Comparison of ENCODE assay signal across 23 mouse cellular contexts in genomic region chr16:17717791-17718190, GRCm38 (mm10). TPM values are rescaled to one million over a fixed set of nuclear protein-coding genes. Genes with fewer than 3 reads are reported as not detected.
DNase-seq lines count a peak whose midpoint lies in the region; ATAC-seq and TF ChIP-seq lines count a peak whose summit lies in the region.
"Had no signal": no experiment of that assay in that cellular context is flagged by ENCODE, and none has a peak within 500 bp of the region (broad histone marks: within the 10 kb centered on the region; RNA-seq: fewer than 3 reads in every experiment).

No protein-coding gene starts in this region.

- H3K4me2 ChIP-seq in heart, embryonic 13.5 days = no peak overlapping the region
- H3K4me2 ChIP-seq: embryonic facial prominence, embryonic 12.5 days; forebrain, embryonic 13.5 days; forebrain, embryonic 15.5 days had no signal

- peaks cover 29% of the 10 kb centered on the region for H3K4me1 ChIP-seq in heart, embryonic 13.5 days
- peaks cover 12% of the 10 kb centered on the region for H3K4me1 ChIP-seq in liver, adult 2 months (ENCODE audit: control insufficient read depth, insufficient read depth, low read length)

- intact Hi-C loops in heart, postnatal 25 days (cut with DNase I) = no loop called here

- no peak for TF ChIP-seq POLR2A in liver, adult 2 months (IDR thresholded peaks at IDR 0.05; ENCODE audit: extremely low read depth, insufficient read depth, low read length)

- WGBS in heart, embryonic 13.5 days = 70% methylated on average over 1 of the region's 1 CpGs
- WGBS in liver, adult 2 months = 52% methylated on average over 1 of the region's 1 CpGs

- 0 out of 2 replicates have a peak overlapping the region, but pooled peaks have one; percentile 4 for H3K9ac ChIP-seq in heart, embryonic 13.5 days
- no peak overlapping the region for H3K9ac ChIP-seq in liver, adult 2 months (ENCODE audit: low read depth, low read length)
- H3K9ac ChIP-seq: embryonic facial prominence, embryonic 12.5 days; forebrain, embryonic 13.5 days; forebrain, embryonic 15.5 days; forebrain, postnatal 0 days had no signal

- H3K9me3 ChIP-seq in heart, embryonic 13.5 days = no peaks in the 10 kb centered on the region
- H3K9me3 ChIP-seq: embryonic facial prominence, embryonic 10.5 days; embryonic facial prominence, embryonic 12.5 days; forebrain, embryonic 13.5 days; forebrain, embryonic 15.5 days; G1E had no signal

- H3K79me2 ChIP-seq in liver, adult 2 months (ENCODE audit: control insufficient read depth, insufficient read depth, low read length) = peaks cover 44% of the 10 kb centered on the region

- DNase-seq in adrenal gland, adult 2 months = peak; percentile 42
- no peak for DNase-seq in adrenal gland, postnatal 36 days
- DNase-seq in heart, postnatal 25 days (ENCODE audit: low spot score) = no peak
- peak; percentile 76 for DNase-seq in liver, adult 2 months (ENCODE audit: extremely low read depth, low read depth, low spot score)
- DNase-seq in liver = no peak
- DNase-seq: adrenal gland, postnatal 25 days; B cell, adult 2 months; cerebellum, adult 11-12 months; cerebellum, adult 2 months; cerebellum, adult 9-10 months; cerebellum, postnatal 10 days; cerebellum, postnatal 25 days; forebrain, postnatal 0 days had no signal

- H3K4me3 ChIP-seq in heart, embryonic 13.5 days = no peak overlapping the region
- no peak overlapping the region for H3K4me3 ChIP-seq in liver, adult 2 months (ENCODE audit: insufficient read depth, low read depth, low read length)
- H3K4me3 ChIP-seq: embryonic facial prominence, embryonic 10.5 days; embryonic facial prominence, embryonic 12.5 days; forebrain, embryonic 13.5 days; forebrain, embryonic 15.5 days had no signal

- no peaks in the 10 kb centered on the region for H3K27me3 ChIP-seq in heart, embryonic 13.5 days (replicated peaks)
- H3K27me3 ChIP-seq in liver, adult 2 months (ENCODE audit: control insufficient read depth, insufficient read depth, low read length) = no peaks in the 10 kb centered on the region
- H3K27me3 ChIP-seq: CH12.LX; embryonic facial prominence, embryonic 12.5 days; forebrain, embryonic 13.5 days; forebrain, embryonic 15.5 days; Patski had no signal

- TF ChIP-seq CTCF in liver, adult 2 months (IDR thresholded peaks at IDR 0.05; ENCODE audit: low read depth, low read length) = no peak

- ATAC-seq in heart, embryonic 13.5 days (ENCODE audit: extremely low read depth, insufficient number of reproducible peaks, low FRiP score, low TSS enrichment) = no peak
- ATAC-seq: activated CD4-positive, CD25-positive, alpha-beta regulatory T cell, adult 4 months; CD4-positive, CD25-positive, alpha-beta regulatory T cell, adult 4 months; forebrain, embryonic 13.5 days; forebrain, embryonic 15.5 days; forebrain, postnatal 0 days; Patski had no signal

- H3K27ac ChIP-seq in heart, embryonic 13.5 days (replicated peaks) = 0 out of 2 replicates have a peak overlapping the region, but pooled peaks have one; percentile 25
- no peak overlapping the region for H3K27ac ChIP-seq in liver, adult 2 months (replicated peaks; ENCODE audit: insufficient read depth, low read depth, low read length)
- H3K27ac ChIP-seq: embryonic facial prominence, embryonic 10.5 days; embryonic facial prominence, embryonic 12.5 days; forebrain, embryonic 13.5 days; forebrain, embryonic 15.5 days had no signal

- H3K36me3 ChIP-seq in heart, embryonic 13.5 days = 0 out of 2 replicates have a peak, but pooled peaks cover 4% of the 10 kb centered on the region
- H3K36me3 ChIP-seq in liver, adult 2 months (ENCODE audit: control insufficient read depth, insufficient read depth, low read length) = no peaks in the 10 kb centered on the region
- H3K36me3 ChIP-seq: embryonic facial prominence, embryonic 12.5 days; forebrain, embryonic 15.5 days had no signal

RNA-seq across cellular contexts. Expression of gene Med15, which starts 14.9 kb away (rescaled TPM):
- total RNA-seq in adrenal gland, adult 2 months (2021) = 10 to 100 TPM; 53.9 to 65.4 TPM
- 138 and 157 TPM in 2 replicates for polyA plus RNA-seq in adrenal gland, adult 2 months (2012; rRNA removed)
- 10 to 100 TPM; 52.9 to 60.5 TPM for total RNA-seq in adrenal gland, postnatal 36 days (2021)
- 32.0 and 33.3 TPM in 2 replicates for polyA plus RNA-seq in heart, embryonic 13.5 days (2015; fragmentation: Nextera tagmentation; extraction: Ambion mirVana)
- total RNA-seq in heart, postnatal 25 days (2021) = 10 to 100 TPM; 24.5 to 26.6 TPM
- 14.8 and 23.4 TPM in 2 replicates for total RNA-seq in liver, adult 2 months (2014; rRNA removed)
- 32.6 and 49.7 TPM in 2 replicates for polyA plus RNA-seq in liver, adult 2 months (2012; rRNA removed)

RNA-seq across cellular contexts. Expression of gene Klhl22, which starts 41.6 kb away (rescaled TPM):
- 10 to 100 TPM; 45.5 to 49.8 TPM for total RNA-seq in adrenal gland, adult 2 months (2021)
- polyA plus RNA-seq in adrenal gland, adult 2 months (2012; rRNA removed) = 55.3 and 68.2 TPM in 2 replicates
- 10 to 100 TPM; 38.3 to 43.1 TPM for total RNA-seq in adrenal gland, postnatal 36 days (2021)
- polyA plus RNA-seq in heart, embryonic 13.5 days (2015; fragmentation: Nextera tagmentation; extraction: Ambion mirVana) = 40.6 and 43.9 TPM in 2 replicates
- 10 to 100 TPM; 16.1 to 16.7 TPM for total RNA-seq in heart, postnatal 25 days (2021)
- total RNA-seq in liver, adult 2 months (2014; rRNA removed) = 9.7 and 10.2 TPM in 2 replicates
- polyA plus RNA-seq in liver, adult 2 months (2012; rRNA removed) = 25.5 and 28.2 TPM in 2 replicates
- total RNA-seq: CH12.LX had no signal
- polyA plus RNA-seq: G1E had no signal

Comparison
In these comparisons a context has a peak if more than half of its experiments do, and no peak if none do; other contexts are left out.
1. DNase-seq: peak in adrenal gland, adult 2 months (single experiment) and liver, adult 2 months (single experiment); none in adrenal gland, postnatal 36 days (0 of 2), heart, postnatal 25 days (single experiment) and liver (single experiment).